Mouse (Mus musculus): ENCODE measurements at regions not wholly inside any gene's neighbourhood (a gene's known extent, or its start where the extent isn't known, plus 50 kb on each side); places are given as distances from the start of the nearest gene placed in this dataset.

DNA sequence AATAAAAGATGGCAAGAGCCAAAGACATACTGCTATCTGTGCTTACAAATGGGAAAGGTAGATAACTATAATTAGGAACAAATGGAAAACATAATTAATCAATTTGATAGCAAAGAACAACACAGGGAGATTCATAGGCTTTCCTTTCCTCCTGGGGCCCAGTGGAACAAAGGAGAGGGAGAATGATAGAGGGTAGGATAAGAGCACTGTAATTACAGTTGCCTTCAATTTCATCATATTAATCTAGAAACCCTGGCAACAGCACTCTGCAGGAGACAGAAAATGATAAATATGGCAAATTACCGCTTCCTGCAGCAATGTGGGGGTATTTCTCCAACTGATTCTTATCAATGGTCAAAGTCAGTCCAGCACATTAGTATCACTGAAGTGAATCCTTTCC is 910.2 kb upstream of the Ddx18 start:
- no peak for DNase-seq (ENCODE audit: low read depth, low spot score)
- Histone ChIP-seq H3K9me3 (ENCODE audit: control insufficient read depth, insufficient read depth, low read depth, low read length) (no peaks in the 10 kb centered on the region), H3K27ac (ENCODE audit: insufficient read depth, low read depth, low read length, poor library complexity, severe bottlenecking) (no peak overlapping the region), H3K9ac (ENCODE audit: insufficient read depth, low read depth, low read length, poor library complexity, severe bottlenecking) (no peak overlapping the region), H3K4me1 (ENCODE audit: control insufficient read depth in 2 of 2, insufficient read depth in 2 of 2, low read length in 2 of 2, poor library complexity in 1 of 2) (no peaks in the 10 kb centered on the region), H3K36me3 (ENCODE audit: control insufficient read depth, insufficient read depth, low read length, poor library complexity, severe bottlenecking) (no peaks in the 10 kb centered on the region), H3K4me3 (ENCODE audit: insufficient read depth in 1 of 2, low read depth in 1 of 2, low read length in 2 of 2, poor library complexity in 1 of 2, severe bottlenecking in 1 of 2) (no peak overlapping the region)
- in situ Hi-C loops (cut with MboI; ENCODE audit: low sequenced_read_pairs in 2 of 2, unreplicated experiment in 2 of 2): no loop called here
- TF ChIP-seq ZC3H11A (IDR thresholded peaks at IDR 0.05; ENCODE audit: borderline replicate concordance, low read depth, low read length) (no peak), HCFC1 (IDR thresholded peaks at IDR 0.05; ENCODE audit: borderline replicate concordance, insufficient read depth, low read length) (no peak)

GRCm38 (mm10) chr1:122463931-122464330 is 896.1 kb upstream of the Ddx18 start:
- no peak for DNase-seq (ENCODE audit: low read depth, low spot score)
- Histone ChIP-seq H3K36me3 (ENCODE audit: control insufficient read depth, insufficient read depth, low read length, poor library complexity, severe bottlenecking) (no peaks in the 10 kb centered on the region), H3K27ac (ENCODE audit: insufficient read depth, low read depth, low read length, poor library complexity, severe bottlenecking) (no peak overlapping the region), H3K4me3 (ENCODE audit: insufficient read depth in 1 of 2, low read depth in 1 of 2, low read length in 2 of 2, poor library complexity in 1 of 2, severe bottlenecking in 1 of 2) (no peak overlapping the region), H3K9ac (ENCODE audit: insufficient read depth, low read depth, low read length, poor library complexity, severe bottlenecking) (no peak overlapping the region), H3K9me3 (ENCODE audit: control insufficient read depth, insufficient read depth, low read depth, low read length) (no peaks in the 10 kb centered on the region), H3K4me1 (ENCODE audit: control insufficient read depth in 2 of 2, insufficient read depth in 2 of 2, low read length in 2 of 2, poor library complexity in 1 of 2) (no peaks in the 10 kb centered on the region)
- TF ChIP-seq HCFC1 (IDR thresholded peaks at IDR 0.05; ENCODE audit: borderline replicate concordance, insufficient read depth, low read length): no peak
- no peak for TF ChIP-seq ZNF384 (IDR thresholded peaks at IDR 0.05; ENCODE audit: low read depth, low read length)
- no peak for TF ChIP-seq CHD2 (IDR thresholded peaks at IDR 0.05; ENCODE audit: low read depth, low read length)
- TF ChIP-seq ZC3H11A (IDR thresholded peaks at IDR 0.05; ENCODE audit: borderline replicate concordance, low read depth, low read length): no peak
- in situ Hi-C loops (cut with MboI; ENCODE audit: low sequenced_read_pairs in 2 of 2, unreplicated experiment in 2 of 2): no loop called here

DNA sequence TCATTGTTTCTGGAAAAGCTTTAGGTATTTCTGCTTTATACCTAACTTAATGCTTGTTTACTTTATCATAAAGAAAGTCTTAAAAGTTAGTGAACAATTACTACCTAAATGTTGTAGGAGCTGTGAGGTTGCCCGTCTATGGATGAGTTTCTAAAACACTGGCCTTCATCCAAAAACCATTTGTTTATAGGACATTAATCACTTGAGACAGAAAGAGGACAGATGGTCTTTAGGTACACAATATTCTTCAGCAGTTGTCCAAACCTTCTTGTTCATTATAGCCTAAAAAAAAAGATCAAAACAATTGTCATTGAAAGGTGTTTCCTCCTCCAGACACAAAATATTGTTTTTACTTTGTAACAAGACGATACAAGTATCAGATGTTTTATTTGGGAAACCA is 891.3 kb upstream of the Ddx18 start:
- no peak for DNase-seq (ENCODE audit: low read depth, low spot score)
- H3K27ac ChIP-seq (ENCODE audit: insufficient read depth, low read depth, low read length, poor library complexity, severe bottlenecking): no peak overlapping the region
- H3K9me3 ChIP-seq (ENCODE audit: control insufficient read depth, insufficient read depth, low read depth, low read length): no peaks in the 10 kb centered on the region
- H3K36me3 ChIP-seq (ENCODE audit: control insufficient read depth, insufficient read depth, low read length, poor library complexity, severe bottlenecking): no peaks in the 10 kb centered on the region
- no peak overlapping the region for H3K9ac ChIP-seq (ENCODE audit: insufficient read depth, low read depth, low read length, poor library complexity, severe bottlenecking)
- H3K4me3 ChIP-seq (ENCODE audit: insufficient read depth in 1 of 2, low read depth in 1 of 2, low read length in 2 of 2, poor library complexity in 1 of 2, severe bottlenecking in 1 of 2): no peak overlapping the region
- no peak for TF ChIP-seq CHD2 (IDR thresholded peaks at IDR 0.05; ENCODE audit: low read depth, low read length)
- no peak for TF ChIP-seq HCFC1 (IDR thresholded peaks at IDR 0.05; ENCODE audit: borderline replicate concordance, insufficient read depth, low read length)
- TF ChIP-seq ZNF384 (IDR thresholded peaks at IDR 0.05; ENCODE audit: low read depth, low read length): no peak
- no peak for TF ChIP-seq MAFK (IDR thresholded peaks at IDR 0.05; ENCODE audit: insufficient read depth, low read depth, low read length)
- no peak for TF ChIP-seq ZC3H11A (IDR thresholded peaks at IDR 0.05; ENCODE audit: borderline replicate concordance, low read depth, low read length)
- H3K4me1 ChIP-seq (ENCODE audit: control insufficient read depth in 2 of 2, insufficient read depth in 2 of 2, low read length in 2 of 2, poor library complexity in 1 of 2): peaks cover 0 to 2% of the 10 kb centered on the region in 2 experiments; a peak in 2 of 4 replicates
- in situ Hi-C loops (cut with MboI; ENCODE audit: low sequenced_read_pairs in 2 of 2, unreplicated experiment in 2 of 2): no loop called here

DNA sequence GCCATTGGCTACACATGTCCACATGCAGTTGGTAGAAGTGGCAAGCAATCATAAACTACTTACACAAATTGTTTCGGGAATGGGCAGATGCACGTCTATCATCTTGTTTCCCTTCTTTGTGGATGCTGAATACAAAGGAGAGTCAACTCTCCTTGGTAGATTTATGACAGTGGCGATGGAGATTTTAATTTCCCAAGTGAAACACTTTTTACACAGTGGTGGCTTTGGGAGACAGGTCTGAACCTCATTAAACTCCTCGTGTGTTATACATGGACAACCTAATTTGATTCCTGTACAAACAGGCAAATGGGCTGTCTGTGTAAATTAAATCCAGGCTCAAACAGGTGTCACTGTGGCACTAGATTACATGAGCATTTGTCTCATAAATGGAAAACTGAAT is 887.1 kb upstream of the Ddx18 start:
- H3K9me3 ChIP-seq (ENCODE audit: control insufficient read depth, insufficient read depth, low read depth, low read length): no peaks in the 10 kb centered on the region

DNA sequence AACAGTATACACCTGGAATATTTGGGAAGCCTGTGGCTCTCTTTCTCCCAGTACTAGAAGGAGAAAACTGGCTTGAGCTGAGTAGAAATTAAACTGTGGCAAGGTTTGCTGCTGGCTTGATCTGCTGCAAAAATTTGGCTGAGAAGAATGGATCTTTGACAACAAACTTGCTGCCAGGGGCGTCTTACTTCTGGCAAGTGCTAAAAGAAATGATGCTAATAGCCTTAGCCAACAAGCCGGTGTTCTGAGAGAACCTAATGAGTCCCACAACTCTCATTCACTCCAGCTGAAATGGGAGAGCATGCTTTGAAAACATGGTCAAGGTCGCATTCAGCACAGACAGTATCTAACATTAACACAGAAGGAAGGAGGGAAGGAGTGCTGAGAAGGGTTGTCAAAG is 885.8 kb upstream of the Ddx18 start:
- TF ChIP-seq MAFK (IDR thresholded peaks at IDR 0.05; ENCODE audit: insufficient read depth, low read depth, low read length) (no peak), ZNF384 (IDR thresholded peaks at IDR 0.05; ENCODE audit: low read depth, low read length) (no peak), HCFC1 (IDR thresholded peaks at IDR 0.05; ENCODE audit: borderline replicate concordance, insufficient read depth, low read length) (no peak), ZC3H11A (IDR thresholded peaks at IDR 0.05; ENCODE audit: borderline replicate concordance, low read depth, low read length) (no peak), CHD2 (IDR thresholded peaks at IDR 0.05; ENCODE audit: low read depth, low read length) (no peak)
- Histone ChIP-seq H3K4me3 (ENCODE audit: insufficient read depth in 1 of 2, low read depth in 1 of 2, low read length in 2 of 2, poor library complexity in 1 of 2, severe bottlenecking in 1 of 2) (no peak overlapping the region), H3K36me3 (ENCODE audit: control insufficient read depth, insufficient read depth, low read length, poor library complexity, severe bottlenecking) (no peaks in the 10 kb centered on the region), H3K27ac (ENCODE audit: insufficient read depth, low read depth, low read length, poor library complexity, severe bottlenecking) (no peak overlapping the region), H3K4me1 (ENCODE audit: control insufficient read depth in 2 of 2, insufficient read depth in 2 of 2, low read length in 2 of 2, poor library complexity in 1 of 2) (peaks cover 0 to 2% of the 10 kb centered on the region in 2 experiments; a peak in 2 of 4 replicates), H3K9me3 (ENCODE audit: control insufficient read depth, insufficient read depth, low read depth, low read length) (no peaks in the 10 kb centered on the region), H3K9ac (ENCODE audit: insufficient read depth, low read depth, low read length, poor library complexity, severe bottlenecking) (no peak overlapping the region)
- in situ Hi-C loops (cut with MboI; ENCODE audit: low sequenced_read_pairs in 2 of 2, unreplicated experiment in 2 of 2): no loop called here
- no peak for DNase-seq (ENCODE audit: low read depth, low spot score)

More for the DNA sequence above, 887.1 kb upstream of the Ddx18 start:
- H3K27ac ChIP-seq (ENCODE audit: insufficient read depth, low read depth, low read length, poor library complexity, severe bottlenecking): no peak overlapping the region
- H3K4me3 ChIP-seq (ENCODE audit: insufficient read depth in 1 of 2, low read depth in 1 of 2, low read length in 2 of 2, poor library complexity in 1 of 2, severe bottlenecking in 1 of 2): no peak overlapping the region
- TF ChIP-seq ZNF384 (IDR thresholded peaks at IDR 0.05; ENCODE audit: low read depth, low read length) (no peak), HCFC1 (IDR thresholded peaks at IDR 0.05; ENCODE audit: borderline replicate concordance, insufficient read depth, low read length) (no peak), CHD2 (IDR thresholded peaks at IDR 0.05; ENCODE audit: low read depth, low read length) (no peak), ZC3H11A (IDR thresholded peaks at IDR 0.05; ENCODE audit: borderline replicate concordance, low read depth, low read length) (no peak), MAFK (IDR thresholded peaks at IDR 0.05; ENCODE audit: insufficient read depth, low read depth, low read length) (no peak)
- H3K4me1 ChIP-seq (ENCODE audit: control insufficient read depth in 2 of 2, insufficient read depth in 2 of 2, low read length in 2 of 2, poor library complexity in 1 of 2): peaks cover 0 to 2% of the 10 kb centered on the region in 2 experiments; a peak in 2 of 4 replicates
- no peak overlapping the region for H3K9ac ChIP-seq (ENCODE audit: insufficient read depth, low read depth, low read length, poor library complexity, severe bottlenecking)
- DNase-seq (ENCODE audit: low read depth, low spot score): no peak
- in situ Hi-C loops (cut with MboI; ENCODE audit: low sequenced_read_pairs in 2 of 2, unreplicated experiment in 2 of 2): no loop called here
- H3K36me3 ChIP-seq (ENCODE audit: control insufficient read depth, insufficient read depth, low read length, poor library complexity, severe bottlenecking): no peaks in the 10 kb centered on the region

Measured in ES-E14 (cell line).